Mouse (Mus musculus) limb, embryonic 11.5 days (tissue): Measurements from ENCODE around the gene Schip1. TPM values are rescaled to one million over a fixed set of nuclear protein-coding genes. Genes with fewer than 3 reads are reported as not detected.

Experiments used
- ATAC-seq: fragments of 200-750 bp; cut with Nextera tagmentation; 2 replicates; pipeline ENCODE4 v1.8.0; 2017; ENCODE audit warnings: low read depth; ENCODE audit not compliant: insufficient number of reproducible peaks, low FRiP score, low TSS enrichment
- DNase-seq: peaks from one replicate; pipeline ENCODE4 v3.0.0-alpha.2; 2015; ENCODE audit warnings: low spot score
- H3K27ac ChIP-seq: fragments of 300-500 bp; sonication (generic); replicated peaks from 2 replicates; pipeline ENCODE4 v1.5.1; 2014; ENCODE audit warnings: low read depth, mild to moderate bottlenecking, low read length
- H3K27me3 ChIP-seq: fragments of 300-500 bp; sonication (generic); 2 replicates; pipeline ENCODE4 v1.6.1; 2014; ENCODE audit warnings: mild to moderate bottlenecking, low read length, mixed read lengths; ENCODE audit not compliant: control insufficient read depth, insufficient read depth
- H3K36me3 ChIP-seq: fragments of 300-500 bp; sonication (generic); 2 replicates; pipeline ENCODE4 v1.6.1; 2014; ENCODE audit warnings: mild to moderate bottlenecking, low read length, moderate library complexity, mixed read lengths; ENCODE audit not compliant: control insufficient read depth, insufficient read depth
- H3K4me1 ChIP-seq: fragments of 300-500 bp; sonication (generic); 2 replicates; pipeline ENCODE4 v1.6.1; 2014; ENCODE audit warnings: low read length, mixed read lengths; ENCODE audit not compliant: control insufficient read depth, insufficient read depth
- H3K4me2 ChIP-seq: fragments of 300-500 bp; sonication (generic); 2 replicates; pipeline ENCODE4 v1.6.1; 2014; ENCODE audit warnings: low read depth, mild to moderate bottlenecking, moderate library complexity; ENCODE audit not compliant: severe bottlenecking
- H3K4me3 ChIP-seq: fragments of 300-500 bp; sonication (generic); 2 replicates; pipeline ENCODE4 v1.5.1; 2014; ENCODE audit warnings: low read depth, low read length
- H3K9ac ChIP-seq: fragments of 300-500 bp; sonication (generic); 2 replicates; pipeline ENCODE4 v1.6.1; 2014; ENCODE audit warnings: mild to moderate bottlenecking, low read length
- H3K9me3 ChIP-seq: fragments of 300-500 bp; sonication (generic); 2 replicates; pipeline ENCODE4 v1.6.1; 2016; ENCODE audit warnings: low read length; ENCODE audit not compliant: control insufficient read depth
- WGBS: fragments of 180-500 bp; shearing (Covaris S2); extraction: QIAGEN DNeasy Blood & Tissue Kit; methylation state at CpG from one replicate; pipeline ENCODE4 v1.1.7; 2014; 5-methylcytosine and 5-hydroxymethylcytosine counted together
- polyA plus RNA-seq: library from polyadenylated mRNA; unstranded; fragments of >200 nt; fragmentation: Nextera tagmentation; extraction: Ambion mirVana; gene quantifications from 2 replicates; pipeline ENCODE4 v1.2.1, GENCODE M21; 2014

Gene Schip1
- polyA plus RNA-seq, 1 experiment from 2014 or later, result 34.9 TPM

DNA sequence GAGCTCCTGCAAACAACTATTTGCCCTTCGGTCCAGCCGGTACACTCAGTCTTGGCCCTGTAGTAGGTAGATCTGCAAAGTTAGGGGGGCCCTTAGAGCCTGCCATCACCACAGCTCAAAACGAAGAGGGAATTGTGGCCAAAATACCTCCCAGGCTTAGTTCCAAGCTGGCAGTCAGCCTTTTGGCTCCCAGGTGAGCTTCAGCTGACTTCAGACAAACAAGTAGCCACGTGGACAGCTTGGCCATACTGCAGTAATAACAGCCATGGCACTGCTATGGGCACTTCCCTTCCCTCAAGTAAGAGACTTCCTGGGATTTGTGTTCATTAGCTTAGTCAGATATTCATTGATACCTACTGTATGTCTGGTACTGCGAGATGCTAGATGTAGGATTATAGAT, 495.5 kb downstream of the Schip1 start:
- H3K4me1 ChIP-seq, result no peaks in the 10 kb centered on the region
- no peak overlapping the region for H3K27ac ChIP-seq
- ATAC-seq (no peak), DNase-seq (no peak)
- H3K4me2 ChIP-seq, result no peak overlapping the region
- no peaks in the 10 kb centered on the region for H3K36me3 ChIP-seq
- no peaks in the 10 kb centered on the region for H3K27me3 ChIP-seq
- no peaks in the 10 kb centered on the region for H3K9me3 ChIP-seq
- H3K9ac ChIP-seq, result no peak overlapping the region
- 90% methylated on average over 5 of the region's 5 CpGs for WGBS
- no peak overlapping the region for H3K4me3 ChIP-seq

DNA sequence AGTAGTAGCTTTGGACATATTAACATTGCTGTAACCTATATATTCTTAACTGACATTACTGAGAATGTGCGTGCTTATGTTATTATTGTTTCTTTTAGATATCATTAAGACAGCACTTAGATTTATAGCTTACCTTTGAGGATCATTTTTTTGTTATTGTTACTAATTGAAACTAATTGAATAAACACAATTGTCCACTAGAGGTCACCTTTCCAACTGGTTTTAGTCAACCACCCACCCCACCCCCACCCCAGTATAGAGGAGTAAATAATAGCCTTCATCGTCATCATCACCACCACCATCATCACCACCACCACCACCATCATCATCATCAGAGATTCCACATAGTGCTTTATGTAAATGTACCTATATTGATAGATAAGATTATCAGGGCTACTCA, 498.2 kb downstream of the Schip1 start:
- H3K9me3 ChIP-seq, result no peaks in the 10 kb centered on the region
- H3K27me3 ChIP-seq, result no peaks in the 10 kb centered on the region
- H3K4me3 ChIP-seq, result no peak overlapping the region
- H3K4me1 ChIP-seq, result no peaks in the 10 kb centered on the region
- H3K4me2 ChIP-seq, result no peak overlapping the region
- ATAC-seq (no peak), DNase-seq (no peak)
- H3K27ac ChIP-seq, result no peak overlapping the region
- WGBS, result 75% methylated on average over 2 of the region's 2 CpGs
- no peaks in the 10 kb centered on the region for H3K36me3 ChIP-seq
- H3K9ac ChIP-seq, result no peak overlapping the region

DNA sequence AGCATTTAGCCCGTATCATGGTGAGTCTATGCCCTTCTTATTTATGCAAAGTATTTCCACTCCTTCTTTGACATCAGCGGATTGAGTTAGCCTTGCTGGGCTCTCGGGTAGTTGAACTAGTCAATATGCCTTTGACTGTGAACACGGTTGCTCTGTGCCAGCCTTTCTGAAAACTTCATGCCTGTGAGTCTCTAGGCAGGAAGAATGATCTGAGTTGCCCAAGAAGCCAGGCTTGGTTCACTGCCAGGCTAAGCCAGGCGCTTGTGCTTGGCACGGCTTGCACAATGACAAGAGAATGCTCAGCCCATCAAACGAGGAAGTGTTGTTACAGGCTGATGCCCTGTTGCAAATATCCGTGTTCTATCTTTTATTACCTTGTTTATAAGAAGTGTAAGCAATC, 499.3 kb downstream of the Schip1 start:
- Histone ChIP-seq H3K4me3 (no peak overlapping the region), H3K27me3 (no peaks in the 10 kb centered on the region), H3K27ac (no peak overlapping the region), H3K9ac (no peak overlapping the region), H3K36me3 (no peaks in the 10 kb centered on the region), H3K4me2 (no peak overlapping the region), H3K4me1 (peaks cover 3% of the 10 kb centered on the region), H3K9me3 (no peaks in the 10 kb centered on the region)
- DNase-seq (no peak), ATAC-seq (no peak)
- 86% methylated on average over 8 of the region's 8 CpGs for WGBS

DNA sequence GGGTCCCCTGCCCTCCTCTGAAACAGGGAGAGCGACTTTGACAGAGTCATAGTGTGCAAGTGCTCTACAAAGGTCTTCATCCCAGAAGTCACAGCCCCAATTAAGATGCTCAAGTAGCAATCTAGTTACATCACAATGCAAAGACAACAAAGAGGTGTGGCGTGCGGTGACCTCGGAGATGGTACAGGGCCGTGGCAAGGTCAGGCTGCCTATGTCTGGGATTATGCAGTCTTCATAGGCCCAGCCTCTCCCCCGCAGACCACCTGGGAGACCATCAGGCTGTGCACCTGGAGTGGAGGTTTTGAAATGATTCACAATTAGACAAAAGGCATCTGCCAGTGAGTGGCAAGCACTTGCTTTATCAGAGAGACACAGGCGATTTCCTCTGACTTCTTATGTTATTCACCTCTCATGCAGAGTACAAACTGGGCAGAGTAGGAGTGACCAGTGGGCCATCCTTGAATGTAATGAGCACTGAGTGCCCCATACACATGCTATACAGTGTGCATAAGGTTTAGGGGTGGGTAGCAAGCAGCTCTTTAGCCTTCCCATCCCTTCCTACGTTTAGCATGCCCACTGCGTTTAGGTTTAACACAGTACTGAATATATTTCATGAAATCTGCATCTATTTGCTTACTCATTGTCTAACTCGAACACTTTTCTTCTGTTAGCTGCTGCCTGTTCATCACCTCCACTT, 500.5 kb downstream of the Schip1 start:
- no peaks in the 10 kb centered on the region for H3K9me3 ChIP-seq
- H3K4me3 ChIP-seq, result no peak overlapping the region
- no peak for ATAC-seq
- no peak overlapping the region for H3K27ac ChIP-seq
- H3K36me3 ChIP-seq, result no peaks in the 10 kb centered on the region
- H3K9ac ChIP-seq, result no peak overlapping the region
- no peak overlapping the region for H3K4me2 ChIP-seq
- H3K4me1 ChIP-seq, result peaks cover 3% of the 10 kb centered on the region
- no peak for DNase-seq
- WGBS, result 84% methylated on average over 10 of the region's 10 CpGs
- H3K27me3 ChIP-seq, result no peaks in the 10 kb centered on the region

DNA sequence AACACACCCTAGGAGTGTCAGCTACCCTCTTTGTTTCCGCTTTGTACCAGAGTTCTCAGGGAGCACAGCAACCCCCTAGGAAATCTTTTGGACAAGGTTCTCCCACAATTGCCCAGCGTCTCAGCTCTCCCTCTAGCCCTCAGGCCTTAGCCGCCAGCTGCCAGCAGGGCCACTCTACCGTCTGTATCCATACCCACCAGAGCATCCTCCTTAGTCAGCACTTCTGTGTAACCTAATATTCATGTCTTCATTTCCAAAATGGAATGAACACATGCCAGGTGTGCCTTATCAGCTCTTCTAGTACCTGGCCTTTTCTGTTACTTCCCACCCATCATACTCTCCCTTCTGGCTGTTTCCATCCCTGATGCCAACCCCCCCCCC, 501.1 kb downstream of the Schip1 start:
- Histone ChIP-seq H3K4me1 (peaks cover 3% of the 10 kb centered on the region), H3K27me3 (no peaks in the 10 kb centered on the region)
- 63% methylated on average over 4 of the region's 4 CpGs for WGBS

DNA sequence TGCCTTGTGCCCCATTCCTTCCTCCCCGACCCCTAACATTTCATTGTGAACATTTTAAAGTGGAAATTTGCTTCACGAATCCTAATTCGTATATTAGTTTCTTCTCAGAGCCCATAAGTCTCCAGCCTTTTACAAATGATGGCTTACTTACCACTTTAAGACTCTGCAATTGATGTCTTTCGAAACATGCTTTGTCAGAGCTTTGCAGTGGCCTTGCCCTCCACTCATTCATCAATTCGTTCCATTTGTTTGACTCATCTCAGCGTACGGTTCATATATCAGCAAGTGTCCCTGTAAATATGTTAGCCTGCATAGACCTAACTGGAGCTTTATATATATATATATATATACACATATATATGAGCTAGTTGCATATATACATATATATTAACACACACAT, 503.0 kb downstream of the Schip1 start:
- H3K9me3 ChIP-seq, result no peaks in the 10 kb centered on the region
- no peak overlapping the region for H3K4me3 ChIP-seq
- no peaks in the 10 kb centered on the region for H3K36me3 ChIP-seq
- 83% methylated on average over 7 of the region's 7 CpGs for WGBS
- no peak for ATAC-seq
- no peak overlapping the region for H3K4me2 ChIP-seq
- peaks cover 10% of the 10 kb centered on the region for H3K4me1 ChIP-seq
- no peaks in the 10 kb centered on the region for H3K27me3 ChIP-seq
- no peak overlapping the region for H3K27ac ChIP-seq
- H3K9ac ChIP-seq, result no peak overlapping the region
- DNase-seq, result no peak

More for the DNA sequence above, 501.1 kb downstream of the Schip1 start:
- H3K4me2 ChIP-seq, result no peak overlapping the region
- DNase-seq (no peak), ATAC-seq (no peak)
- H3K9ac ChIP-seq, result no peak overlapping the region
- no peaks in the 10 kb centered on the region for H3K9me3 ChIP-seq
- H3K36me3 ChIP-seq, result no peaks in the 10 kb centered on the region
- no peak overlapping the region for H3K27ac ChIP-seq
- H3K4me3 ChIP-seq, result no peak overlapping the region

DNA sequence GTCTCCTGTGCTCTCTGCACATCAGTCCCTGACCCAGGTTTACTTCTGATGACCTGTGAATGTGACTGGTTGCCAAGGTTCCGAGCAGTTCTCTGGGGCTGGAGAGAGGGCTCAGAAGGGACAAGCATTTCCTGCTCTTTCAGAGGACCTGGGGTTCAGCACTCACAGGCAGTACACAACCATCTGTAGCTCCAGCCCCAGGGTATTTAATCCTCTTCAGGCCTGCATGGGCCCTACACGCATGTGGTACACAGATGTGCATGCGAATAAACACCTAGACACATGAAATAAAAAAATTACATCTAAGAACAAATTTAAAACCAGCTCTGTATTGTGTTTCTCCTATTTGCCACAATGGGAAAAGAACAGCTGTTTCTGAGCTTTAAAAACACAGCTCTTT, 503.5 kb downstream of the Schip1 start:
- peak; percentile 78 for ATAC-seq
- H3K4me1 ChIP-seq, result peaks cover 13% of the 10 kb centered on the region
- DNase-seq, result peak; percentile 60
- no peaks in the 10 kb centered on the region for H3K36me3 ChIP-seq
- no peak overlapping the region for H3K9ac ChIP-seq
- peak overlapping the region; percentile 75; the same call in 1 of the 2 replicates for H3K27ac ChIP-seq
- no peak overlapping the region for H3K4me2 ChIP-seq
- no peaks in the 10 kb centered on the region for H3K9me3 ChIP-seq
- no peak overlapping the region for H3K4me3 ChIP-seq
- 50% methylated on average over 3 of the region's 3 CpGs for WGBS
- H3K27me3 ChIP-seq, result no peaks in the 10 kb centered on the region

DNA sequence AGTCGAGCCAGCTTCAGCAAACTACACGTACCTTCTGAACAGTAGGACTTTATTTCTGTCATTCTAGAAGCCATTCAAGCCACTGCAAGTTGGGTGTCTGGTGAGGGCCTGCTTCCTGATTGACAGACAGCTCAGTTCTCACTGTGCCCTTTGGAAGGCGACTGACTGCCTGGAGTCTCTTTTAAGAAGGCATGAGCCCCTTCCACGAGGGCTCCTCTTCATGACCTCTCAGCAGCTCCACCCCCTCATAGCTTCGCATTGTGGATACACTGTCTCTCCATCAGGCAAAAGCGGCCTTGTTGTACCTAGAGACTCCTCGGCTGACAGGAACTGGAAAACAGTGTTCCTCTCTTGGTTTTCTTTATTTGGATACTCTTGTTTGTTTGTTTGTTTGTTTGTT, 504.1 kb downstream of the Schip1 start:
- Histone ChIP-seq H3K4me1 (peaks cover 17% of the 10 kb centered on the region), H3K4me2 (no peak overlapping the region), H3K9ac (no peak overlapping the region), H3K36me3 (no peaks in the 10 kb centered on the region), H3K9me3 (no peaks in the 10 kb centered on the region), H3K27me3 (no peaks in the 10 kb centered on the region), H3K4me3 (no peak overlapping the region), H3K27ac (peak overlapping the region; percentile 75; the same call in 1 of the 2 replicates)
- DNase-seq, result peak; percentile 42
- no peak for ATAC-seq
- WGBS, result 45% methylated on average over 7 of the region's 7 CpGs

DNA sequence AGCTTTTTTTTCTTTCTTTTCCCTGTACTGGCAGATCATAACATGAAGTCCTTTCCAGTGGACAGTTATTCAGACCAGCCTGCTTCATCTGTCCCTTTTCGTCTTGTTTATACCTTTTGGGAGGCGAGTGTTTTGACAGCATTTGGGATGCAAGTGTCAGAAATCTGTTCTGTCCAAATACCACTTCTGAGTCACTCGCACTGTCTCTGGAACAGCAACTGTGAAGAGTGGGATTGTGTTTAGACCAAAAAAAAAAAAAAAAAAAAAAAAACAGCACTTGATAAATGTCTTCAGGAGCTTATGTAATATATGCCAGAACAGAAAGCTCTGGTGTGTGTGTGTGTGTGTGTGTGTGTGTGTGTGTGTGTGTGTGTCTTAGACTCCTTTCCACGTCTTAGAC, 505.7 kb downstream of the Schip1 start:
- 80% methylated on average over 4 of the region's 4 CpGs for WGBS
- Histone ChIP-seq H3K27ac (no peak overlapping the region), H3K27me3 (no peaks in the 10 kb centered on the region), H3K4me3 (no peak overlapping the region), H3K4me2 (no peak overlapping the region), H3K9me3 (no peaks in the 10 kb centered on the region), H3K9ac (no peak overlapping the region), H3K4me1 (peaks cover 21% of the 10 kb centered on the region), H3K36me3 (no peaks in the 10 kb centered on the region)
- no peak for ATAC-seq
- no peak for DNase-seq
